Mouse (Mus musculus) midbrain, embryonic 11.5 days (tissue): ENCODE results near the gene Fes. TPM values are rescaled to one million over a fixed set of nuclear protein-coding genes. Genes with fewer than 3 reads are reported as not detected.
A peak's percentile ranks its signal among the peaks of the same experiment; 100 is the strongest.
"Not testable (repeated sequence)": the region's sequence is repeated elsewhere in the genome, so short reads cannot be mapped to it uniquely, and the experiment has no call there.

ENCODE experiments used
- ATAC-seq: fragments of 200-750 bp; cut with Nextera tagmentation; 2 replicates; pipeline ENCODE4 v1.8.0; 2017; ENCODE audit warnings: moderate TSS enrichment, moderate library complexity; ENCODE audit not compliant: low FRiP score
- DNase-seq: peaks from one replicate; pipeline ENCODE4 v3.0.0; 2015; ENCODE audit warnings: low spot score; ENCODE audit errors: missing footprints
- H3K27ac ChIP-seq: fragments of 300-500 bp; sonication (generic); 2 replicates; pipeline ENCODE4 v1.5.1; 2014; ENCODE audit warnings: low read depth, low read length
- H3K27me3 ChIP-seq: fragments of 300-500 bp; sonication (generic); 2 replicates; pipeline ENCODE4 v1.6.1; 2014; ENCODE audit warnings: mild to moderate bottlenecking, low read length, moderate library complexity, mixed read lengths; ENCODE audit not compliant: control insufficient read depth, insufficient read depth
- H3K36me3 ChIP-seq: fragments of 300-500 bp; sonication (generic); 2 replicates; pipeline ENCODE4 v1.6.1; 2014; ENCODE audit warnings: mild to moderate bottlenecking, low read length, moderate library complexity, mixed read lengths; ENCODE audit not compliant: control insufficient read depth, insufficient read depth
- H3K4me1 ChIP-seq: fragments of 300-500 bp; sonication (generic); 2 replicates; pipeline ENCODE4 v1.6.1; 2014; ENCODE audit warnings: low read length; ENCODE audit not compliant: control insufficient read depth, insufficient read depth
- H3K4me2 ChIP-seq: fragments of 300-500 bp; sonication (generic); 2 replicates; pipeline ENCODE4 v1.6.1; 2014; ENCODE audit warnings: mild to moderate bottlenecking, moderate library complexity
- H3K4me3 ChIP-seq: fragments of 300-500 bp; sonication (generic); 2 replicates; pipeline ENCODE4 v1.5.1; 2014; ENCODE audit warnings: low read depth, low read length
- H3K9ac ChIP-seq: fragments of 300-500 bp; sonication (generic); 2 replicates; pipeline ENCODE4 v1.6.1; 2014; ENCODE audit warnings: low read length
- H3K9me3 ChIP-seq: fragments of 300-500 bp; sonication (generic); 2 replicates; pipeline ENCODE4 v1.6.1; 2016; ENCODE audit warnings: low read length; ENCODE audit not compliant: control insufficient read depth
- WGBS: fragments of 180-500 bp; shearing (Covaris S2); extraction: QIAGEN DNeasy Blood & Tissue Kit; methylation state at CpG from one replicate; pipeline ENCODE4 v1.1.7; 2014; 5-methylcytosine and 5-hydroxymethylcytosine counted together
- polyA plus RNA-seq: library from polyadenylated mRNA; unstranded; fragments of >200 nt; fragmentation: Nextera tagmentation; extraction: Ambion mirVana; gene quantifications from 2 replicates; pipeline ENCODE4 v1.2.1, GENCODE M21; 2014

Fes gene
- polyA plus RNA-seq, 1 experiment from 2014 or later, result 7.6 TPM

GRCm38 (mm10) chr7:80401041-80401859 is 13.5 kb upstream of the Fes start:
- peaks cover 8% of the 10 kb centered on the region; the same call in 1 of the 2 replicates for H3K27me3 ChIP-seq
- no peak overlapping the region for H3K27ac ChIP-seq
- 24% methylated on average over 5 of the region's 5 CpGs for WGBS
- no peak for ATAC-seq
- H3K9ac ChIP-seq, result peak overlapping the region; percentile 92
- peaks cover 11% of the 10 kb centered on the region for H3K4me1 ChIP-seq
- H3K36me3 ChIP-seq, result peaks cover 3% of the 10 kb centered on the region
- no peak for DNase-seq
- peak overlapping the region; percentile 91 for H3K4me3 ChIP-seq
- H3K4me2 ChIP-seq, result peak overlapping the region; percentile 93
- H3K9me3 ChIP-seq, result no peaks in the 10 kb centered on the region

DNA sequence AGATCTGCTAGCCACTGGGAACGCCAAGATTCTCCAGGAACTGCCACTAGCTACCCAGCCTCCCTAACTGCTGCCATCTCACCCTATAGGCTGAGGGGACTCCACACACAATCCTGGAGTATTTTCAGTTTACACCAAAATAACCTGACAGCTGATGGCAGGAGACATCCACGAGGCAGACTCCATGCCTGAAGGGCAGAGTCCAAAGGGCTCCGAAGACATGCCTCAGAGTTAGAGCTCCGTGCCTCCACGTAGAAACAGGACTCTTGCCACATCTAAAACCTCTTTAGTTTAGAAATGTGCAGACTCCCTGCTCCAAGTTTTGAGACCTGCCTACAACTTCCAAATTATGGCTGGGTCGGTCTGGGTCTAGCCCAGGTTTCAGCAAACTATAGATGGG is 12.8 kb upstream of the Fes start:
- ATAC-seq, result no peak
- WGBS, result 78% methylated on average over 6 of the region's 6 CpGs
- H3K36me3 ChIP-seq, result peaks cover 3% of the 10 kb centered on the region
- no peak overlapping the region for H3K4me3 ChIP-seq
- H3K4me2 ChIP-seq, result 0 out of 2 replicates have a peak overlapping the region, but pooled peaks have one; percentile 93
- H3K4me1 ChIP-seq, result peaks cover 11% of the 10 kb centered on the region
- peaks cover 8% of the 10 kb centered on the region; the same call in 1 of the 2 replicates for H3K27me3 ChIP-seq
- no peak for DNase-seq
- no peak overlapping the region for H3K9ac ChIP-seq
- H3K9me3 ChIP-seq, result no peaks in the 10 kb centered on the region
- H3K27ac ChIP-seq, result no peak overlapping the region

GRCm38 (mm10) chr7:80400099-80400498 is 12.4 kb upstream of the Fes start:
- peaks cover 11% of the 10 kb centered on the region for H3K4me1 ChIP-seq
- no peaks in the 10 kb centered on the region for H3K9me3 ChIP-seq
- DNase-seq (no peak), ATAC-seq (no peak)
- peaks cover 8% of the 10 kb centered on the region; the same call in 1 of the 2 replicates for H3K27me3 ChIP-seq
- 63% methylated on average over 5 of the region's 5 CpGs for WGBS
- H3K27ac ChIP-seq, result no peak overlapping the region
- H3K4me2 ChIP-seq, result no peak overlapping the region
- no peak overlapping the region for H3K4me3 ChIP-seq
- peaks cover 3% of the 10 kb centered on the region for H3K36me3 ChIP-seq
- H3K9ac ChIP-seq, result no peak overlapping the region

DNA sequence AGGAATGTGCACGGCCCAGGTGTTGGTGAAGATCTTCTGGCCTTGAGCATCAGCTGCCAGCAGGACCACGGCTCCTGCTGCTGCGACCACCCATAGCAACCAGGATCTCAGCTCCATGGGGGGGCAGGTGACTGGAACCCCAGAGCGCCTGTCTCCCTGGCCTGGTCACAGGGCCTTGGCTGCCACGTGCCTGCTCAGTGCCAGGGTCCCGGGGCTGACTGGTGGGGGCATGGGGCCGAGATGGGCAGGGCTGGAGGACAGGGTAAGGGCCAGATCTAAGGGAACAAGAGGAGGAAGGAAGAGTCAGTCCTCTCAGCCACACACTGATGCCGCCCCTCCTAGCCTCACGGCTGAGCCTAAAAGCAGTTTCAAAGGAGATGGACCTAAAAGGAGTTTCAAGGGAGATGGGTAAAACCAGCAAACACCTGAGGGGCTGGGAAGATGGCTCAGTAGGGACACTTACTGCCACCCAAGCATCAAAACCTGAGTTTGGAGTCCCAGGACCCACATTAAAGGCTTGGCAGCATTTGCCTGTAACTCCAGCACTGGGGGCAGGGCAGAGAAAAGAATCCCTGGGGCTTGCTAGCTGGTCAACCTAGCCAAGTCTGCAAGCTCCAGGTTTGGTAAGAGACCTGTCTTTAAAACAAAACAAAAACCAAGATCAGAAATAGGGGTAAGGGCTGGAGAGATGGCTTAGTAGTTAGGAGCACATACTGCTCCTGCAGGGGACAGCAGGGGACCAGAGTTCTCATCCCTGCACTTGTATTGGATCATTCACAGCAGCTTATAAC is 11.1 kb upstream of the Fes start:
- no peaks in the 10 kb centered on the region for H3K9me3 ChIP-seq
- H3K9ac ChIP-seq, result no peak overlapping the region
- H3K4me3 ChIP-seq, result no peak overlapping the region
- no peak overlapping the region for H3K4me2 ChIP-seq
- 79% methylated on average over 9 of the region's 9 CpGs for WGBS
- no peak overlapping the region for H3K27ac ChIP-seq
- H3K4me1 ChIP-seq, result peaks cover 11% of the 10 kb centered on the region
- ATAC-seq (no peak), DNase-seq (peak; percentile 14)
- peaks cover 3% of the 10 kb centered on the region for H3K36me3 ChIP-seq
- 0 out of 2 replicates have a peak, but pooled peaks cover 3% of the 10 kb centered on the region for H3K27me3 ChIP-seq

GRCm38 (mm10) chr7:80397986-80398385 is 10.2 kb upstream of the Fes start:
- no peak overlapping the region for H3K4me2 ChIP-seq
- no peak overlapping the region for H3K27ac ChIP-seq
- no peaks in the 10 kb centered on the region for H3K27me3 ChIP-seq
- peaks cover 11% of the 10 kb centered on the region for H3K4me1 ChIP-seq
- 83% methylated on average over 9 of the region's 9 CpGs for WGBS
- H3K4me3 ChIP-seq, result no peak overlapping the region
- H3K9me3 ChIP-seq, result no peaks in the 10 kb centered on the region
- peaks cover 8% of the 10 kb centered on the region for H3K36me3 ChIP-seq
- ATAC-seq, result no peak
- H3K9ac ChIP-seq, result no peak overlapping the region
- peak; percentile 59 for DNase-seq

DNA sequence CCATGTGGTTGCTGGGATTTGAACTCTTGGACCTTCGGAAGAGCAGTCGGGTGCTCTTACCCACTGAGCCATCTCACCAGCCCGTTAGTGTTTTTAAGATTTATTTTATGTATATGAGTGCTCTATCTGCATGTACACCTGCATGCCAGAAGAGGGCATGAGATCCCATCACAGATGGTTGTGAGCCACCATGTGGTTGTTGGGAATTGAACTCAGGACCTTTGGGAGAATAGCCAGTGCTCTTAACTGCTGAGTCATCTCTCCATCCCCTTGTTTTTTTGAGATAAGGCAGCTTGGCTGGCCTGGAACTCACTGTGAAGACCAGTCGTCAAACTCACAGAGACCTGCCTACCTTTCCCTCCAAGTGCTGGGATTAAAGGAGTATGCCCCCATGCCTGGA is 8.7 kb upstream of the Fes start:
- H3K36me3 ChIP-seq, H3K4me1 ChIP-seq, H3K4me3 ChIP-seq, H3K9ac ChIP-seq, H3K9me3 ChIP-seq, ATAC-seq, H3K27me3 ChIP-seq, H3K4me2 ChIP-seq, H3K27ac ChIP-seq: not testable (repeated sequence)
- WGBS, result 81% methylated on average over 4 of the region's 4 CpGs
- DNase-seq, result peak; percentile 65

DNA sequence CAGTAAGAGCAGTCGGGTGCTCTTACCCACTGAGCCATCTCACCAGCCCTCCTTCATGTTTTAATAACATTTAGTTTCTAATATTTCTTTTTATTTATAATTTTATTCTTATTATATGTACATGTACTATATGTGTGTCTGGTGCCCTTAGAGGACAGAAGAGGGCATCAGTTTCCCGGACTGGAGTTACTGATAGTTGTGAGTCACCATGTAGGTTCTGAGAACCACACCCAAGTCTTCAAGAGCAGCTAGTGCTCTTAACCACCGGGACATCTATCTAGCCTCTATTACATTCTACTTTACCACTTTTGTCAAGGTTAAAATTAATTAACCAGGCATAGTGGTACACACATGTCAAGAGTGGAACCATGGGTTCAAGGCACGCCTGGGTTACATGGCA is 6.9 kb upstream of the Fes start:
- H3K4me1 ChIP-seq, result no peaks in the 10 kb centered on the region
- H3K4me3 ChIP-seq, result no peak overlapping the region
- H3K9ac ChIP-seq, result no peak overlapping the region
- ATAC-seq (no peak), DNase-seq (peak; percentile 23)
- no peak overlapping the region for H3K4me2 ChIP-seq
- H3K9me3 ChIP-seq, result no peaks in the 10 kb centered on the region
- no peaks in the 10 kb centered on the region for H3K27me3 ChIP-seq
- WGBS, result 93% methylated on average over 4 of the region's 4 CpGs
- no peak overlapping the region for H3K27ac ChIP-seq
- H3K36me3 ChIP-seq, result peaks cover 8% of the 10 kb centered on the region

GRCm38 (mm10) chr7:80392119-80392518 is 4.4 kb upstream of the Fes start:
- DNase-seq, result no peak
- Histone ChIP-seq H3K9ac (no peak overlapping the region), H3K27ac (no peak overlapping the region), H3K4me1 (peaks cover 9% of the 10 kb centered on the region), H3K4me3 (no peak overlapping the region), H3K4me2 (no peak overlapping the region), H3K27me3 (no peaks in the 10 kb centered on the region), H3K9me3 (no peaks in the 10 kb centered on the region), H3K36me3 (peaks cover 8% of the 10 kb centered on the region; the same call in 1 of the 2 replicates)
- no peak for ATAC-seq
- WGBS, result 92% methylated on average over 15 of the region's 15 CpGs
